Mouse (Mus musculus): ENCODE measurements around the gene Ttll12. TPM values are rescaled to one million over a fixed set of nuclear protein-coding genes. Genes with fewer than 3 reads are reported as not detected.
A peak's percentile ranks its signal among the peaks of the same experiment; 100 is the strongest.

Gene Ttll12
- polyA plus RNA-seq, 1 experiment, result 26.1 TPM

DNA sequence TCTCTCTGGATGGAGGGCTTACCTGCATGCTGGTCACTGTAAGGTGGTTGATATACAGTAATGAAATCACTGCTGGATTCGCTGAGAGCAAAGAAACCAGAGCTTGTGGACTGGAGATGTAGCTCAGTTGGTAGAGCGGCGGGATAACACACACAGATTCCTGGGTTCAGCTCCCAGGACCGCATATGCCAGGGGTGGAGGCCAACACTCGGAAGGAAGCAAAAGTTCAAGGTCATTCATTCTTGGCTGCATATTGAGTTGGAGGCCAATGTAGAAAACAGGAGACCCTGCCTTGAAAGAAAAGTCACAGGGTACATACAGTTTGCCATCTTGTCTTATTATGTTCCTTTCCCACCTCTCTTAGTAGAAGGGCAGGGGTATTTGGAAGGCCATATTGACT is 65.2 kb downstream of the Ttll12 start:
- Histone ChIP-seq H3K27ac (ENCODE audit: insufficient read depth, low read length) (no peak overlapping the region), H3K4me1 (ENCODE audit: control insufficient read depth, insufficient read depth, low read length) (0 out of 2 replicates have a peak, but pooled peaks cover 2% of the 10 kb centered on the region), H3K4me3 (ENCODE audit: insufficient read depth, low read length) (no peak overlapping the region)
- TF ChIP-seq POLR2A (IDR thresholded peaks at IDR 0.05; ENCODE audit: low read depth, low read length) (no peak), CTCF (IDR thresholded peaks at IDR 0.05; ENCODE audit: borderline replicate concordance, insufficient read depth, low read length) (no peak)

DNA sequence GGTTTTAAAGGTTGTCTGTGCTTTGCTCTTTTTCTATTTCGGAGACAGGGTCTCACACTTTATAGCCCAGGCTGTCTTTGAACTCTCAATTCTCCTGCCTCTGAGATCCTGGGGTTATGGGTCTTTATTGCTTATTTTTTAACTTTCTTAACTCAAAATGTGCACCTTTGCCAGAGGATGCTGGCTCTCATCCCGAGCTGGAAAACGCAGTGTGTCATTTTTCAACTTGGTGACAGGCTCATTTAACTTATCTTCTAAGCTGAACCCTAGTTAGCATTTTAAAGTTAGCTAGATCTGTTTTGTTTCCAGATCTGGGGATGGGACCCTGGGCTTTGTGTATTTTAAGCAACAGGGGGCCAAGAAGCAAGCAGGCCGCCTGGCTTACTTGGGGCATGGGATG is 66.1 kb downstream of the Ttll12 start:
- Histone ChIP-seq H3K4me3 (ENCODE audit: insufficient read depth, low read length) (no peak overlapping the region), H3K27ac (ENCODE audit: insufficient read depth, low read length) (no peak overlapping the region), H3K4me1 (ENCODE audit: control insufficient read depth, insufficient read depth, low read length) (0 out of 2 replicates have a peak, but pooled peaks cover 2% of the 10 kb centered on the region)
- TF ChIP-seq POLR2A (IDR thresholded peaks at IDR 0.05; ENCODE audit: low read depth, low read length) (no peak), CTCF (IDR thresholded peaks at IDR 0.05; ENCODE audit: borderline replicate concordance, insufficient read depth, low read length) (no peak)

DNA sequence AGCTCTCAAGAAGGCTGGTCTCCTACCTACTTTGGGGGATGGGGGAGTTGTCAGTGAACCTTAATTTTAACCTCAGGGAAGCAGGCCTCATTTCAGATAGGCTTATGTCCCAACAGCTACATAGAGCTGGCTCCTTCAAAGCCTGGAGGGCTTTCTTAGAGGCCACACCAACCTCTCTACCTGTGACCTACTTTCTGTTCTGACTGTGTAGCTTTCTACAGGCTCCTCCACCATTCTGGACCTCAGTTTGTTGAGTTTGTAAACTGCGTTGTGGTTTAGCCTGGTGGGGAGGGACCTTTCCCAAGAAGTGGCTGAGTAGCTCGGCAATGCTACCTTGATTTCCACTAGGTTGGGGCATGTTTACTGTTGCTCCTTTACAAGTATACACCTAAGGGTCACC is 67.2 kb downstream of the Ttll12 start:
- Histone ChIP-seq H3K4me1 (ENCODE audit: control insufficient read depth, insufficient read depth, low read length) (0 out of 2 replicates have a peak, but pooled peaks cover 2% of the 10 kb centered on the region), H3K27ac (ENCODE audit: insufficient read depth, low read length) (no peak overlapping the region), H3K4me3 (ENCODE audit: insufficient read depth, low read length) (no peak overlapping the region)
- no peak for TF ChIP-seq POLR2A (IDR thresholded peaks at IDR 0.05; ENCODE audit: low read depth, low read length)
- no peak for TF ChIP-seq CTCF (IDR thresholded peaks at IDR 0.05; ENCODE audit: borderline replicate concordance, insufficient read depth, low read length)

DNA sequence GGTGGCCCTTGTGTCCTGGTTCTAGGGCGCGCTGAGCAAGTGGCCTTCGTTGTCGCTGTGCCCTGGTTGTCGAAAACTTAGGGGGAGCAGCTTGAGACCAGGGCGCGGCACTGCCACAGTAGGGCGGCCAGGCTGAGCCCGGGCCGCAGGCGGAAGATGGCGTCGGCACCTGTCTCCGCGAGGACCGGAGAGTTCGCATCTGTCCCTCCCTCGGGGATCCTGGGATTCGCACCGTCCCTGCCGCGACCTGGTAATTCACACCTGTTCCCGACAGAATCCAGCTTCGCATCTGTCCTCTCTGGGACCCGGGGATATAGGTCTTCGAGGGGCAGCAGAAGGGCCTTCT is 67.9 kb downstream of the Ttll12 start:
- H3K4me3 ChIP-seq (ENCODE audit: insufficient read depth, low read length), result peak overlapping the region; percentile 51
- H3K27ac ChIP-seq (ENCODE audit: insufficient read depth, low read length), result no peak overlapping the region
- TF ChIP-seq CTCF (IDR thresholded peaks at IDR 0.05; ENCODE audit: borderline replicate concordance, insufficient read depth, low read length), result no peak
- no peak for TF ChIP-seq POLR2A (IDR thresholded peaks at IDR 0.05; ENCODE audit: low read depth, low read length)
- H3K4me1 ChIP-seq (ENCODE audit: control insufficient read depth, insufficient read depth, low read length), result 0 out of 2 replicates have a peak, but pooled peaks cover 2% of the 10 kb centered on the region

DNA sequence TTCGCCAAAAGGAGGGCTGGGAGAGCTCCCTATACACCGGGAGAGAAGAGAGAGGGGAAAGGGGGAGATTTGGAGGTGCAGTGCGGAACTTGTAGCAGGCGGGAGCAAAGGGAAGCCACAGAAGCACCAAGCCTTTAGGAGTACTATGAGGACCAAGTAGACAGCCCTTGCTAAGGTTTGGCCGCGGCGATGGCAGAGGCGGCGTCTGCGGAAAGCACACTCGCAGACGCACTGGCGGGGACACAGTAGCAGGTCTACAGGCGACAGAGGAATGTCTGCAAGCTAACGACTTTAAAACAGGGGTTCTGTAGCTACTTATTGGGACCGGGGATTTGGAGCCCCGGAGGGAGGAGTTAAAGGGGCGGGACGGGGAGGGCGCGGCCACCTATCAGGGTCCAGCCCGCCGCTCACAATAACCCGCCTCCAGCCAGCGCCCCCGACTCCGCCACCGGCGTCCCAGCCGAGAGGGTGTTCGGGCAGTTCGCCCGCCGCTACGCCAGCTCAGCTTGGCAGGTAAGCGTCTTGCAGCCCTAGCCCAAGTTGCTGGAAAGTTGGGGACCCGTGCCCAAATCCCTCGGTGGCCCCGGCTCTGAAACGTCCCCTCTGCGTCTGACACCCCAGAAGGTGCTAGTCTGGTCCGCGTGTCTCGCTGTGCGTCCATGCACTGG is 68.4 kb downstream of the Ttll12 start, which contains the start of gene Bik:
Gene Bik, plus strand, starts transcription at position 439 of the 668 bp plus-strand sequence.
- H3K4me3 ChIP-seq (ENCODE audit: insufficient read depth, low read length), result peak within 1 kb of the TSS; percentile 51
- H3K27ac ChIP-seq (ENCODE audit: insufficient read depth, low read length), result no peak within 1 kb of the TSS
- H3K4me1 ChIP-seq (ENCODE audit: control insufficient read depth, insufficient read depth, low read length), result 0 out of 2 replicates have a peak, but pooled peaks cover 2% of the 10 kb centered on the region
- TF ChIP-seq CTCF (IDR thresholded peaks at IDR 0.05; ENCODE audit: borderline replicate concordance, insufficient read depth, low read length) (no peak), POLR2A (IDR thresholded peaks at IDR 0.05; ENCODE audit: low read depth, low read length) (no peak)

Other genes starting within 250 kb of the Ttll12 start
- gene Arfgap3, start 244.9 kb downstream of the Ttll12 start, polyA plus RNA-seq (2011; ENCODE audit: insufficient read length, low read depth, missing spikeins), result 51.9 and 55.2 TPM in 2 replicates
- gene Pacsin2, start 130.6 kb downstream of the Ttll12 start, polyA plus RNA-seq (2011; ENCODE audit: insufficient read length, low read depth, missing spikeins), result 62.0 and 75.6 TPM in 2 replicates
- 12.3 and 18.2 TPM in 2 replicates for gene Ttll1, start 84.3 kb downstream of the Ttll12 start, polyA plus RNA-seq (2011; ENCODE audit: insufficient read length, low read depth, missing spikeins)
- gene Bik, start 68.3 kb downstream of the Ttll12 start, polyA plus RNA-seq (2011; ENCODE audit: insufficient read length, low read depth, missing spikeins), result not detected in 2 replicates
- 123 and 179 TPM in 2 replicates for gene Tspo, start 31.6 kb downstream of the Ttll12 start, polyA plus RNA-seq (2011; ENCODE audit: insufficient read length, low read depth, missing spikeins)
- gene Mcat, start 31.4 kb downstream of the Ttll12 start, polyA plus RNA-seq (2011; ENCODE audit: insufficient read length, low read depth, missing spikeins), result 17.5 and 18.6 TPM in 2 replicates
- 2.2 and 6.3 TPM in 2 replicates for gene Scube1, start 129.9 kb upstream of the Ttll12 start, polyA plus RNA-seq (2011; ENCODE audit: insufficient read length, low read depth, missing spikeins)
- not detected in 2 replicates for gene Mpped1, start 184.3 kb upstream of the Ttll12 start, polyA plus RNA-seq (2011; ENCODE audit: insufficient read length, low read depth, missing spikeins)